Mouse (Mus musculus): ENCODE measurements around the gene Yaf2.

- TF ChIP-seq CTCF (IDR thresholded peaks at IDR 0.05; ENCODE audit: low read depth) (no peak), EP300 (IDR thresholded peaks at IDR 0.05; ENCODE audit: low read depth) (no peak)
These were observed 70.4 kb downstream of the Yaf2 start for GRCm38 (mm10) chr15:93266361-93266760.

All from liver, embryonic 14.5 days (tissue).